Mouse (Mus musculus): ENCODE data around the gene Kctd15. TPM values are rescaled to one million over a fixed set of nuclear protein-coding genes. Genes with fewer than 3 reads are reported as not detected.

Kctd15 gene
- total and polyA plus RNA-seq, 3 experiments = not detected

DNA sequence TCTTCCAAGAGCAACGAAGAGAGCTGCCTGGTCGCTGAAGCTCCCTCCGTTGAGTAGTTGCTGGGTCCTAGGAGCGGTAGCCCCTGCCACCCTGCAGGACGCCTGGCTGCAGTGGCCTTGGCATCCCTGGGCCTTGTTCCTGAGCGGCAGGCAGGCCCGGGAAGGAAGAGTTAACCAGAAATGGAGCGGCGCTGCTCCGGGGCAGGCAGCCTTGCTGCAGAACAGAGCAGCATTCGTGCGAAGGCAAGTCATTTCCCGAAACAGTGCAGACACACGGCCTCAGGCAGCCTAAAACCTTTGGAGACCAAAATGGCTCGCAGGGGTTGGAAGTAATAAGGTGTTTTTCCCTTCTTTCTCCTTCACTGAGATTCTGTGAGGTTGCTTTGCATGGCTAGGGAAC lies 50.5 kb downstream of the Kctd15 start:
- Histone ChIP-seq H3K79me2 (ENCODE audit: control insufficient read depth, insufficient read depth, low read length, poor library complexity) (no peaks in the 10 kb centered on the region), H3K9ac (ENCODE audit: control insufficient read depth, low read depth, low read length, poor library complexity, severe bottlenecking) (no peak overlapping the region), H3K4me3 (ENCODE audit: control insufficient read depth in 1 of 2, insufficient read depth in 1 of 2, low read depth in 2 of 2, low read length in 2 of 2) (no peak overlapping the region), H3K27me3 (ENCODE audit: control insufficient read depth in 1 of 2, insufficient read depth in 2 of 2, low read length in 2 of 2) (no peaks in the 10 kb centered on the region), H3K4me1 (ENCODE audit: control insufficient read depth in 1 of 2, insufficient read depth in 2 of 2, low read length in 2 of 2) (no peaks in the 10 kb centered on the region), H3K27ac (ENCODE audit: control insufficient read depth, low read depth, low read length) (no peak overlapping the region), H3K36me3 (ENCODE audit: control insufficient read depth in 1 of 2, insufficient read depth in 2 of 2, low read length in 2 of 2) (no peaks in the 10 kb centered on the region), H3K9me3 (replicated peaks; ENCODE audit: insufficient read depth, low read length) (no peaks in the 10 kb centered on the region)
- DNase-seq (ENCODE audit: low read depth, low spot score) = no peak
- TF ChIP-seq EP300 (IDR thresholded peaks at IDR 0.05; ENCODE audit: low read depth in 1 of 2, low read length in 2 of 2) (no peak), RAD21 (IDR thresholded peaks at IDR 0.05; ENCODE audit: low read depth, low read length) (no peak), POLR2AphosphoS5 (IDR thresholded peaks at IDR 0.05; ENCODE audit: borderline replicate concordance, low read depth, low read length) (no peak), MAZ (IDR thresholded peaks at IDR 0.05; ENCODE audit: low read depth, low read length) (no peak), TAL1 (IDR thresholded peaks at IDR 0.05; ENCODE audit: low read length) (no peak), TCF12 (IDR thresholded peaks at IDR 0.05; ENCODE audit: low read depth, low read length) (no peak), MEF2A (IDR thresholded peaks at IDR 0.05; ENCODE audit: extremely low read depth, insufficient replicate concordance, low read depth, low read length, poor library complexity, severe bottlenecking) (no peak)

DNA sequence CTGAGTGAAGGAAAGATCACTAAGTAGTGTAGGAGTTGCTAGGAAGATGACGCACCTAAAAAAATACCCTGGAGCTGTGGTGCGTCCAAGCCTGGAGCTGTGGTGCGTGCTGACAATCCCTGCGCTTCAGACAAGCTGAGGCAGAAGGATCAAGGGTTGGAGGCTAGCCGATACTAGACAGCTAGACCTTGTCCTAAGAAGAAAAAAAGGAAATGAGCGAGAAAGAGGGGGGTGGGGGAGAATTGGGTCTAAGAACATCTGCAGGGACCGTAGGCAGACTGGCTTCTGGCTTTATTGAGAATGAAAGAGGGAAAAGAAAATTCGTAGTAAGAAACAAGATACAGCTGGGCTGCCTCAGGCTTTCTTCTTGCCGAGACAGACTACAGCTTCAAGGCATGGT lies 58.0 kb downstream of the Kctd15 start:
- Histone ChIP-seq H3K9me3 (replicated peaks; ENCODE audit: insufficient read depth, low read length) (no peaks in the 10 kb centered on the region), H3K79me2 (ENCODE audit: control insufficient read depth, insufficient read depth, low read length, poor library complexity) (no peaks in the 10 kb centered on the region)

More for the DNA sequence above, 58.0 kb downstream of the Kctd15 start:
- H3K4me1 ChIP-seq (ENCODE audit: control insufficient read depth in 1 of 2, insufficient read depth in 2 of 2, low read length in 2 of 2) = no peaks in the 10 kb centered on the region
- no peaks in the 10 kb centered on the region for H3K27me3 ChIP-seq (ENCODE audit: control insufficient read depth in 1 of 2, insufficient read depth in 2 of 2, low read length in 2 of 2)
- TF ChIP-seq TBP (IDR thresholded peaks at IDR 0.05; ENCODE audit: low read depth, low read length) (no peak), EP300 (IDR thresholded peaks at IDR 0.05; ENCODE audit: low read depth in 1 of 2, low read length in 2 of 2) (no peak), USF2 (IDR thresholded peaks at IDR 0.05; ENCODE audit: borderline replicate concordance in 1 of 2, insufficient read depth in 1 of 2, low read depth in 1 of 2, low read length in 2 of 2) (no peak), NRF1 (IDR thresholded peaks at IDR 0.05; ENCODE audit: insufficient read depth, low read depth, low read length, poor library complexity, severe bottlenecking) (no peak), ZKSCAN1 (IDR thresholded peaks at IDR 0.05; ENCODE audit: low read depth, low read length) (no peak), MEF2A (IDR thresholded peaks at IDR 0.05; ENCODE audit: extremely low read depth, insufficient replicate concordance, low read depth, low read length, poor library complexity, severe bottlenecking) (no peak), CTCF (IDR thresholded peaks at IDR 0.05 in 2 of 3, conservative IDR thresholded peaks at IDR 0.05 in 1 of 3; ENCODE audit: control insufficient read depth in 1 of 3, insufficient read depth in 1 of 3, low read depth in 2 of 3, low read length in 3 of 3, poor library complexity in 1 of 3, severe bottlenecking in 1 of 3) (no peak), UBTF (IDR thresholded peaks at IDR 0.05; ENCODE audit: borderline replicate concordance, insufficient read depth, low read depth, low read length) (no peak), BHLHE40 (IDR thresholded peaks at IDR 0.05; ENCODE audit: borderline replicate concordance, low read depth, low read length) (no peak), KAT2A (conservative IDR thresholded peaks at IDR 0.05; ENCODE audit: low read depth, low read length) (no peak), RAD21 (IDR thresholded peaks at IDR 0.05; ENCODE audit: low read depth, low read length) (no peak), POLR2A (IDR thresholded peaks at IDR 0.05; ENCODE audit: control insufficient read depth in 1 of 2, insufficient read depth in 1 of 2, low read depth in 1 of 2, low read length in 2 of 2, poor library complexity in 1 of 2) (no peak), MAX (IDR thresholded peaks at IDR 0.05; ENCODE audit: low read length) (no peak), MYC (IDR thresholded peaks at IDR 0.05; ENCODE audit: low read depth, low read length) (no peak), HCFC1 (IDR thresholded peaks at IDR 0.05; ENCODE audit: low read depth, low read length) (no peak), TAL1 (IDR thresholded peaks at IDR 0.05; ENCODE audit: low read length) (no peak), JUND (IDR thresholded peaks at IDR 0.05; ENCODE audit: low read depth, low read length) (no peak), RCOR1 (IDR thresholded peaks at IDR 0.05; ENCODE audit: low read depth, low read length) (no peak)
- H3K9ac ChIP-seq (ENCODE audit: control insufficient read depth, low read depth, low read length, poor library complexity, severe bottlenecking) = no peak overlapping the region
- DNase-seq (ENCODE audit: low read depth, low spot score) = no peak
- no peak overlapping the region for H3K27ac ChIP-seq (ENCODE audit: control insufficient read depth, low read depth, low read length)
- H3K4me3 ChIP-seq (ENCODE audit: control insufficient read depth in 1 of 2, insufficient read depth in 1 of 2, low read depth in 2 of 2, low read length in 2 of 2) = no peak overlapping the region
- H3K36me3 ChIP-seq (ENCODE audit: control insufficient read depth in 1 of 2, insufficient read depth in 2 of 2, low read length in 2 of 2) = no peaks in the 10 kb centered on the region
